Mouse (Mus musculus) left cerebral cortex, postnatal 14 days (tissue): ENCODE measurements around the gene Tagln. TPM values are rescaled to one million over a fixed set of nuclear protein-coding genes. Genes with fewer than 3 reads are reported as not detected.

Experiments used
- DNase-seq, 2 experiments: peaks; one replicate each; pipeline ENCODE4 v3.0.0; 2021 to 2022; ENCODE audit warnings: low spot score in 2 of 2, mixed read lengths in 1 of 2
- intact Hi-C: fragments of 180-260 bp; cut with DNase I; formaldehyde crosslinking; loops from one replicate; pipeline ENCODE4 v1.15.1; 2025
- microRNA-seq, 2 experiments: library from miRNA; unstranded; fragments of <30 nt; microRNA quantifications; one replicate each; pipeline ENCODE4 v1.2.0; 2022
- total RNA-seq, 2 experiments: library from RNA; stranded (reverse); gene quantifications; 2 replicates each; pipeline ENCODE4 v1.2.3; 2021

The Tagln gene
- total RNA-seq, 2 experiments from 2014 or later: 13.1 to 16.2 TPM

DNA sequence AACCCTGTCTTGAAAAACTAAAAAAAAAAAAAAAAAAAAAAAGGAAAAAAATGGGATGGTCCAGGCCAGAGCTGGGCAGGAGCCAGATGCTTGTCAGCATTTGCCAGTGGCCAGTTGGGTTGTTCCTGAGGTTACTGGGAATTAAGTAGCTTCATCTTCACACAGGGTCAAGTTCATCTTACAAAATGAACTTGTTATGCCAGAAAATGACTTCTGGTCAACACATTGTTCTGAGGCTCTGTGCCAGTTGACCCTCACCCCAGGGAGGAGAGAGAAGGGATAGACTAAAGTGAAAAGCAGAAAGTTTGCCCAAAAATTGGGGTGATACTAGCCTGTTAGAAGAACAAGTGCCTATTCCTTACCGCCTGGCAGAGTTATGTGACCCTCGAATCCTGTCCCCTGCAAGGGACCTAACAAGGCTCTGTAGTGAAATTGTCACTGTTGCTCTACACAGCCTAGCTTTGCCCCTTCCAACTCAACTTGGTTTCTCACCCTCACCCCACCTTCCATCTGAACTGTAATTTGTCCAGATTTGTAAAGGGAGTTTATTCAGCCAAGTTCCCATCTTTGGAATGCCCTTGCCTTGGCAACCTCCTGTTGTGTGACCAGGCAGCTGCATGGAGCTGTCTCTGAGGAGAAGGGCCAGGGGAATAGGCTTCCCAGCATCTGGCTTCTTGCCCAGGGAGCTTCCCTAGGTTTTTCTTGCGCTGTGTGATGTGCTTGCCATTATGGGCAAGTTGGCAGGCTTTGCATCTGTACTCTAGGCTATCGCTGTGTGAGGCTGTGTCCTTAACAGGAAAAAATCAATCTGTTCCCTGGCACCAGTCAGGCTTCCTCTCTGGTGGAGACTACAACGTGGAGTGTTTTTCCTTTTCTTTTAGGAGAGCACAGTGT, 18.6 kb downstream of the Tagln start:
- intact Hi-C loops: no loop called here

DNA sequence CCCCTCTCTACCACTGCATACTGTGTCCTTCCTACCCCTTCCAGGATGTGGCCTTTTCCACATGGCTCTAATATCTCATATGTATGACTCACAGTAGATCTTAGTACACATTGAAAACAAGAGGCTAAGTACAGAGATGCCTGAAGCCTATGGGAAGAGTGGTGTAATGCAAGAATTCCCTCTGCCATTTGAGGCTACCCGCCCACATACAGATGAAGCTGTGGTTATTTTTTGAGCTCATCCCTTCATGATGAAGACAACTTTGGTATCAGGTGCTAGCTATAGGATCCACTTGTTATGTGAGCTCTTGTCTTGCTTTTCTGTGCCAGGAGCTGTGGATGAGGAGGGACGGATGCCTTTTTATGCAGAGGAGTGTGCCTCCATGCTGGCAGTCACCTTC, 20.2 kb downstream of the Tagln start:
- intact Hi-C loops: no loop called here
- DNase-seq: peak in 1 of 2 experiments; percentile 28

More for the DNA sequence above, 18.6 kb downstream of the Tagln start:
- DNase-seq: peak; percentile 72 to 75

DNA sequence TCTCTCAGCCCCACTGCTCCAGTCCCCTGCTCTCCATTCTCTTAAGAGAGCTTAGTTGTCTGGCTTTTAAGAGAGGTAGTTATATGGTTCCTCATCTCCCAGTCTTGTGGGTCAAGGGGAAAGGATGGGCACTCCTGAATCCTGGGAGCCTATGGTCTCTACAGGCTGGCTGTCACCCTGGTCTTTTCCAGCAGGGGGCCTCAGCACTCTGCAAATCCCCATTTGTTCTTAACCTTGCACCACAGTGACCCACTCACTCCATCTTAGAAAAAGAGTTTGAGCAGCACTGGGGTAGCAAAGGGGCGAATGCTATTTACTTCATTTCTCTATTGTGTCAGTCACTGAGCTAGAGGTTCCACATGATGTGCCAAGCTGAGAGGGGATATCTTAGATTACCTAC, 24.2 kb downstream of the Tagln start:
- peak; percentile 34 to 48 for DNase-seq
- intact Hi-C loops: no loop called here

DNA sequence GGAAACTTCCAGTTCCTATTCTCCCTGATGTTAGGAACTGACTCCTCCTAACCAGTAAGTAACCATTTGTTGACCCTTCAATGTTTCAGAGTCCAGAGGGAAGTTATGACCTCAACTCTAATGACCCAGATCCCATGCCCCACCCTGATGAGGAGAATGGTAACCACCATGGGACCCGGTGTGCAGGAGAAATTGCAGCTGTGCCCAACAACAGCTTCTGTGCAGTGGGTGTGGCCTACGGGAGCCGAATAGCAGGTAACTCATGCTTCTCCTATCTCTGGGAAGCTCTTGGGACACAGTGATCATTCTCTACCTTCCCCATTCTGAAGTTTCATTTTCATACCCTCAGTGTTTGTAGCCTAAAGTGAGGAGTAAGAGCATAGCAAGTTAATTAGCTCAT, 24.9 kb downstream of the Tagln start:
- DNase-seq: no peak
- intact Hi-C loops: no loop called here

DNA sequence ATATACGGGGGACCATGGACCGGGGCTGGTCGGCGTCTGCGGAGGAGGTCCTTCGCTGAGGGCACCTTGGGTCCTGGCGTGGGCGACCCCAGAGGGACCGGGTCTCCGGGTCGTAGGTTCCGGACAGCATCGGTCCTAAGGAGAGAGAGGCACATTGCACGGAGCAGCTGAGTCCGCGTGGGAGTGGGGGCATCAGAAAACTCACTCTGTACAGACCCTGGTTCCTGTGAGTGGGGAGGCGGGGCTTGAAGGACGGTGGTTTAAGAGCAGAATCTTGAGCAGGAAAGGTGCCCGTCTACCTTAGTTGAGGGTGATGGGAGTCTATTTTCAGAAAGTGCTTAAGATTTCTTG, 28.8 kb downstream of the Tagln start:
- intact Hi-C loops: no loop called here
- DNase-seq: no peak

DNA sequence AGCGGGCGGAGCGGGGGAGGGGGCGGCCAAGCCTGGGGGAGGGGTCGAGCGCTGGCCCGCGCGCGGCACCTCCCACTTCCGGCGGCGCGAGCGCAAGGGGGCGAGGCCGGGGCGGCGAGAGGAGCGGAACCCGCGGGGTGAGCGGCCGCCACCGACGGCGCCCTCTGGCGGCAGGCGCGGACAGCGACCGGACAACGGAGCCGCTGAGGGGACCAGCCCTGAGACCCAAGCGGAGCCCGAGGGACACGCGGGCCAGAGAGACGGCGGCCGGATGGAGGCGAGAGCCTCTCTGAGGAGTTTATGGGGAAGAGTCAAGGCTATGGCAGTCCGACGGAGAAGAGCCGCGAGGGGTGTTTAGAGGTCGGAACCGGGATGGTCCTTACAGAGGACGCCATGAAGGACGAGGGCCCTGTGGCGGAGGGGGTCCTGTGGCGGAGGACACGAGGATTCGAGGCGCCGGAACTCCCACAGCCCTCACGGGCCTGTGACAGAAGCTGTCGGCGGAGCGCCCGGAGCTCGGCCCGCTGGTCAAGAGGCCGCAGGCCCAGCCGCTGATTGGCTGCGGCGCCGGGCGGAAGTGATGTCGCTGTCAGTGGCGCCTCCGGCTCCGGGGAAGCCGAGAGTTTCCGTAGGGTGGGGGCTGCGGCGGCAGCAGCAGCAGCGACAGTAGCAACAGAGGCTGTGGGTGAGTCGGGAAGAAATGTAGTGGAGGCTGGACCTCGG, 29.3 kb downstream of the Tagln start, which contains the start of the genes Pcsk7 and Rnf214:
Gene Pcsk7, plus strand, starts transcription at position 143 of the 723 bp plus-strand sequence.
Gene Rnf214, minus strand, starts transcription at position 557 of the 723 bp plus-strand sequence.
- intact Hi-C loops: no loop called here
- peak; percentile 89 to 92 for DNase-seq

DNA sequence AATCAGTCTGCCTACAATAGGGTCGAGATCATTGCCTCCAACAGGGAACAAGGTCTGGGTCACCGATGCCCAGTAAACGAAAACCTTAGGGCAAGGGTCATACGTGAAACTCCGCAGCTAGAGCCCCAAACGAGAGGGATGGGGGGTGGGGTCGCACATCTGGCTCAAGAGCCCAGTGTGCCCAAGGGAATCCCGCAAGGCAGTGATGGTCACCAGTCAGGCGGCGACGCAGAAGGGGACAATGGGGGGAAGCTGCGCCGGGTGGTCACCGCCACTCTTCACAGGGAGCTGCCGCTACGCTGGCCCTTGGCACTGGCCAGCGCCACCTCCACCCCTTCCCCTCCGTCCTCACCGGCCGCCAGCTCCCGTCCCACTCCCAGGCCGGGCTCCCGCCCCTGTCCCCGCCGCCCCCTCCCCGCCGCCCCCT, 30.0 kb downstream of the Tagln start:
- peak in 1 of 2 experiments; percentile 24 for DNase-seq
- intact Hi-C loops: no loop called here

DNA sequence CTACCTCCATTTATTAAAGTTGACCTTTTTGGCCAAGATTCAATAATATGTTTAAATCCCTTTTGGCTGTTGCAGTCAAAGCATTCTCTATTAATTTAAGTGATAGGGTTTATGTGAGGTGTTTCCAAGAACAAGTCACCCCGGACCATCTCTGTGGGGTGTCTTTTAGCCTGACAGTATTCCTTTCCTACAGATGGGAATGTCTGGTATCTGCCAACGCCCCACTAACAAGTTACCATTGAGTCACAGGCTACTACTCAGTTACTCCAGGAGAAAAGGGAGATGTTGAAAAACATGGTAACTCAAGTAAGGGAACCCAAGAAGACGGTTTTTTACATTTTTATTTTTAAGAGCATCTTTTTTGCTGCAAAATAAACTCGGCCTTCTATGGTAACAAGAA, 30.7 kb downstream of the Tagln start:
- no peak for DNase-seq
- intact Hi-C loops: no loop called here

DNA sequence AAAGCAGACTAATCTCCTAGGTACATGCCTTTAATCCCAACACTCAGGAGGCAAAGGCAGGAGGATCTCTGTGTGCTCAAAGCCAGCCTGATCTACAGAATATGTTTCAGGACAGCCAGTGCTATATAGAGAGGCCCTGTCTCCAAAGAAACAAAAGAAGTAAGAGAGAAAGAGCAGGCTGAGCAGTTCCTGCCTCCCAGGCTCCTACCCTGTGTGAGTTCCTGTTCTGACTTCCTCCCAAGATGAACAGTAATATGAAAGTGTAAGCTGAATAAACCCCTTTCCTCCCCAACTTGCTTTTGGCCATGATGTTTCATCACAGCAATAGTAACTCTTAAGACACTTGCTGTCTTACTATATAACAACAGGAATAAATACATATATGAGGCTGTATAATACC, 42.2 kb downstream of the Tagln start:
- intact Hi-C loops: no loop called here
- DNase-seq: no peak

Small RNA genes within 50 kb of the gene (microRNA-seq; reads per million reads assigned to microRNA genes)
- 0 to 0.67 reads per million in 2 experiments for gene Mir7087

Other genes starting within 250 kb of the Tagln start
- gene Cep164, start 107.4 kb downstream of the Tagln start, total RNA-seq: 10 to 100 TPM; 15.0 to 15.4 TPM
- gene Bace1, start 97.5 kb downstream of the Tagln start, total RNA-seq: 100 to 1,000 TPM; 108 to 111 TPM
- gene Pcsk7, start 29.6 kb downstream of the Tagln start, total RNA-seq: 10 to 100 TPM; 19.7 to 20.3 TPM
- gene Rnf214, start 29.1 kb downstream of the Tagln start, total RNA-seq: 10 to 100 TPM; 74.5 to 75.5 TPM
- 100 to 1,000 TPM; 112 to 116 TPM for gene Sidt2, start 19.2 kb upstream of the Tagln start, total RNA-seq
- 100 to 1,000 TPM; 212 to 230 TPM for gene Pafah1b2, start 76.6 kb upstream of the Tagln start, total RNA-seq
- gene Sik3, start 76.8 kb upstream of the Tagln start, total RNA-seq: 100 to 1,000 TPM in 1 of 2 experiments, 10 to 100 TPM in 1; 95.0 to 103 TPM